ENCODE assay signal across 14 mouse cellular contexts in genomic region chr9:75002262-75002661, GRCm38 (mm10). TPM values are rescaled to one million over a fixed set of nuclear protein-coding genes. Genes with fewer than 3 reads are reported as not detected.
DNase-seq lines count a peak whose midpoint lies in the region; ATAC-seq lines count a peak whose summit lies in the region.
"Had no signal": no experiment of that assay in that cellular context is flagged by ENCODE, and none has a peak within 500 bp of the region (broad histone marks: within the 10 kb centered on the region; RNA-seq: fewer than 3 reads in every experiment).

No protein-coding gene starts in this region.

- no peak overlapping the region for H3K4me3 ChIP-seq in heart, embryonic 14.5 days (ENCODE audit: control insufficient read depth in 1 of 2, insufficient read depth in 1 of 2, low read depth in 1 of 2, low read length in 2 of 2)
- H3K4me3 ChIP-seq in lung, embryonic 15.5 days, result no peak overlapping the region
- no peak overlapping the region for H3K4me3 ChIP-seq in stomach, embryonic 16.5 days (replicated peaks; ENCODE audit: low read length)
- H3K4me3 ChIP-seq: embryonic facial prominence, embryonic 13.5 days; forebrain, embryonic 12.5 days; hindbrain, embryonic 15.5 days; kidney, embryonic 15.5 days; limb, embryonic 13.5 days had no signal

- peaks cover 9 to 21% of the 10 kb centered on the region in 2 experiments for H3K4me1 ChIP-seq in heart, embryonic 14.5 days (ENCODE audit: control insufficient read depth in 2 of 2, insufficient read depth in 2 of 2, low read length in 2 of 2)
- peaks cover 17% of the 10 kb centered on the region for H3K4me1 ChIP-seq in lung, embryonic 15.5 days
- peaks cover 13% of the 10 kb centered on the region for H3K4me1 ChIP-seq in stomach, embryonic 16.5 days (ENCODE audit: control insufficient read depth, insufficient read depth, low read length)
- H3K4me1 ChIP-seq: forebrain, embryonic 12.5 days; limb, embryonic 13.5 days had no signal

- H3K9ac ChIP-seq in heart, embryonic 14.5 days (ENCODE audit: low read length), result no peak overlapping the region
- H3K9ac ChIP-seq in lung, embryonic 15.5 days, result no peak overlapping the region
- no peak overlapping the region for H3K9ac ChIP-seq in stomach, embryonic 16.5 days (ENCODE audit: low read length)
- H3K9ac ChIP-seq: embryonic facial prominence, embryonic 13.5 days; forebrain, embryonic 12.5 days; hindbrain, embryonic 15.5 days; kidney, embryonic 15.5 days; limb, embryonic 13.5 days had no signal

- H3K9me3 ChIP-seq in heart, embryonic 14.5 days (ENCODE audit: control insufficient read depth, low read length), result no peaks in the 10 kb centered on the region
- H3K9me3 ChIP-seq in lung, embryonic 15.5 days, result no peaks in the 10 kb centered on the region
- H3K9me3 ChIP-seq in stomach, embryonic 16.5 days (replicated peaks; ENCODE audit: control insufficient read depth, low read length), result no peaks in the 10 kb centered on the region
- H3K9me3 ChIP-seq: embryonic facial prominence, embryonic 13.5 days; forebrain, embryonic 12.5 days; hindbrain, embryonic 15.5 days; kidney, embryonic 15.5 days; limb, embryonic 13.5 days had no signal

- H3K36me3 ChIP-seq in heart, embryonic 14.5 days (ENCODE audit: control insufficient read depth, insufficient read depth, low read length), result peaks cover 18% of the 10 kb centered on the region
- no peaks in the 10 kb centered on the region for H3K36me3 ChIP-seq in lung, embryonic 15.5 days
- no peaks in the 10 kb centered on the region for H3K36me3 ChIP-seq in stomach, embryonic 16.5 days (ENCODE audit: control insufficient read depth, insufficient read depth, low read length)

- 67% methylated on average over 3 of the region's 3 CpGs for WGBS in heart, embryonic 14.5 days
- WGBS in lung, embryonic 15.5 days, result 58% methylated on average over 3 of the region's 3 CpGs
- 52% methylated on average over 3 of the region's 3 CpGs for WGBS in stomach, embryonic 16.5 days

- intact Hi-C loops in heart, postnatal 36 days (cut with DNase I), result loop anchor here (5.0 kb wide), 1 partner anchor 95 kb away; no protein-coding TSS in a partner anchor

- H3K27ac ChIP-seq in heart, embryonic 14.5 days (replicated peaks in 1 of 2; ENCODE audit: control insufficient read depth in 1 of 2, insufficient read depth in 1 of 2, low read depth in 2 of 2, low read length in 2 of 2), result peak overlapping the region; percentile 3 to 19; a peak in 1 of 4 replicates
- H3K27ac ChIP-seq in lung, embryonic 15.5 days, result no peak overlapping the region
- H3K27ac ChIP-seq in stomach, embryonic 16.5 days (ENCODE audit: low read length), result peak overlapping the region; percentile 38; the same call in 1 of the 2 replicates
- H3K27ac ChIP-seq: embryonic facial prominence, embryonic 13.5 days; forebrain, embryonic 12.5 days; hindbrain, embryonic 15.5 days; limb, embryonic 13.5 days had no signal

- no peak for DNase-seq in heart, postnatal 36 days
- no peak for DNase-seq in lung, adult 18-20 months
- peak; percentile 61 for DNase-seq in brain, adult 2 months (ENCODE audit: low read depth, low spot score)
- DNase-seq in kidney, adult 11 months, result no peak
- DNase-seq: thymus, postnatal 36 days had no signal

- ATAC-seq in heart, embryonic 14.5 days (ENCODE audit: insufficient number of reproducible peaks, insufficient read depth, low FRiP score, low read depth), result no peak
- ATAC-seq in lung, embryonic 15.5 days (ENCODE audit: borderline replicate concordance, extremely low read depth, low FRiP score, low TSS enrichment), result 0 out of 2 replicates have a peak, but pooled peaks have one; percentile 52
- peak; percentile 70; the same call in 1 of the 2 replicates for ATAC-seq in stomach, embryonic 16.5 days (ENCODE audit: insufficient read depth, low FRiP score)

- H3K27me3 ChIP-seq in heart, embryonic 14.5 days (ENCODE audit: control insufficient read depth, insufficient read depth, low read length), result no peaks in the 10 kb centered on the region
- H3K27me3 ChIP-seq in lung, embryonic 15.5 days, result no peaks in the 10 kb centered on the region
- no peaks in the 10 kb centered on the region for H3K27me3 ChIP-seq in stomach, embryonic 16.5 days (ENCODE audit: control insufficient read depth, insufficient read depth, low read length)
- H3K27me3 ChIP-seq: embryonic facial prominence, embryonic 13.5 days; forebrain, embryonic 12.5 days; hindbrain, embryonic 15.5 days; kidney, embryonic 15.5 days; limb, embryonic 13.5 days had no signal

- no peak overlapping the region for H3K4me2 ChIP-seq in heart, embryonic 14.5 days (ENCODE audit: low read length)
- H3K4me2 ChIP-seq in lung, embryonic 15.5 days, result no peak overlapping the region
- no peak overlapping the region for H3K4me2 ChIP-seq in stomach, embryonic 16.5 days (ENCODE audit: low read depth, low read length)
- H3K4me2 ChIP-seq: embryonic facial prominence, embryonic 13.5 days; forebrain, embryonic 12.5 days; heart, embryonic 11.5 days; hindbrain, embryonic 15.5 days; kidney, embryonic 15.5 days; limb, embryonic 13.5 days had no signal

RNA-seq across cellular contexts. Expression of gene Arpp19, which starts 35.2 kb away (rescaled TPM):
- polyA plus RNA-seq in heart, embryonic 14.5 days (2014; fragmentation: Nextera tagmentation; extraction: Ambion mirVana), result 211 and 219 TPM in 2 replicates
- 100 to 1,000 TPM; 169 to 182 TPM for total RNA-seq in heart, postnatal 36 days (2021)
- polyA plus RNA-seq in lung, embryonic 15.5 days (2015; fragmentation: Nextera tagmentation; extraction: Ambion mirVana), result 254 and 268 TPM in 2 replicates
- 256 and 295 TPM in 2 replicates for polyA plus RNA-seq in stomach, embryonic 16.5 days (2015; fragmentation: Nextera tagmentation; extraction: Ambion mirVana)

RNA-seq across cellular contexts. Expression of gene Fam214a, which starts 49.6 kb away (rescaled TPM):
- polyA plus RNA-seq in heart, embryonic 14.5 days (2014; fragmentation: Nextera tagmentation; extraction: Ambion mirVana), result 14.3 and 15.4 TPM in 2 replicates
- 10 to 100 TPM; 37.3 to 39.8 TPM for total RNA-seq in heart, postnatal 36 days (2021)
- 9.6 and 12.0 TPM in 2 replicates for polyA plus RNA-seq in lung, embryonic 15.5 days (2015; fragmentation: Nextera tagmentation; extraction: Ambion mirVana)
- 10.0 and 10.2 TPM in 2 replicates for polyA plus RNA-seq in stomach, embryonic 16.5 days (2015; fragmentation: Nextera tagmentation; extraction: Ambion mirVana)
